Mouse (Mus musculus): Measurements from ENCODE around the gene Tssk4.

- no peak for TF ChIP-seq MAFK (IDR thresholded peaks at IDR 0.05; ENCODE audit: insufficient read depth, low read depth, low read length)
- TF ChIP-seq ZC3H11A (IDR thresholded peaks at IDR 0.05; ENCODE audit: borderline replicate concordance, low read depth, low read length): no peak
- TF ChIP-seq CHD2 (IDR thresholded peaks at IDR 0.05; ENCODE audit: low read depth, low read length): no peak
- TF ChIP-seq ZNF384 (IDR thresholded peaks at IDR 0.05; ENCODE audit: low read depth, low read length): no peak
Measured at GRCm38 (mm10) chr14:55613346-55613745, 36.6 kb upstream of the Tssk4 start.
